Mouse (Mus musculus) hindbrain, postnatal 0 days (tissue): ENCODE data around the gene Pla2g1b. TPM values are rescaled to one million over a fixed set of nuclear protein-coding genes. Genes with fewer than 3 reads are reported as not detected.

Source experiments
- ATAC-seq: fragments of 200-750 bp; cut with Nextera tagmentation; 2 replicates; pipeline ENCODE4 v1.8.0; 2017; ENCODE audit warnings: mild to moderate bottlenecking, moderate TSS enrichment, moderate library complexity
- DNase-seq: peaks from one replicate; pipeline ENCODE4 v3.0.0-alpha.2; 2015; ENCODE audit warnings: low spot score
- H3K27ac ChIP-seq: fragments of 300-500 bp; sonication (generic); 2 replicates; pipeline ENCODE4 v1.5.1; 2014; ENCODE audit warnings: mild to moderate bottlenecking
- H3K27me3 ChIP-seq: fragments of 300-500 bp; sonication (generic); 2 replicates; pipeline ENCODE4 v1.6.1; 2014; ENCODE audit warnings: low read length, mixed read lengths; ENCODE audit not compliant: insufficient read depth
- H3K36me3 ChIP-seq: fragments of 300-500 bp; sonication (generic); 2 replicates; pipeline ENCODE4 v1.6.1; 2014; ENCODE audit warnings: low read length, mixed read lengths; ENCODE audit not compliant: insufficient read depth
- H3K4me1 ChIP-seq: fragments of 300-500 bp; sonication (generic); 2 replicates; pipeline ENCODE4 v1.6.1; 2014; ENCODE audit warnings: antibody characterized with exemption, low read length, mixed read lengths; ENCODE audit not compliant: insufficient read depth
- H3K4me2 ChIP-seq: fragments of 300-500 bp; sonication (generic); 2 replicates; pipeline ENCODE4 v1.6.1; 2014; ENCODE audit warnings: low read depth, mild to moderate bottlenecking, low read length, moderate library complexity, mixed read lengths
- H3K4me3 ChIP-seq: fragments of 300-500 bp; sonication (generic); 2 replicates; pipeline ENCODE4 v1.5.1; 2014; ENCODE audit warnings: low read length
- H3K9ac ChIP-seq: fragments of 300-500 bp; sonication (generic); replicated peaks from 2 replicates; pipeline ENCODE4 v1.6.1; 2014; ENCODE audit warnings: mild to moderate bottlenecking, low read length, moderate library complexity, mixed read lengths
- H3K9me3 ChIP-seq: fragments of 300-500 bp; sonication (generic); 2 replicates; pipeline ENCODE4 v1.6.1; 2016; ENCODE audit warnings: low read length, mixed read lengths
- CTCF ChIP-seq: IDR thresholded peaks from 2 replicates; pipeline ENCODE4 v1.5.1; 2016; ENCODE audit warnings: antibody characterized with exemption, control low read depth, low read depth
- WGBS: fragments of 180-500 bp; shearing (Covaris S2); extraction: QIAGEN DNeasy Blood & Tissue Kit; methylation state at CpG from one replicate; pipeline ENCODE4 v1.1.7; 2014; 5-methylcytosine and 5-hydroxymethylcytosine counted together
- polyA plus RNA-seq: library from polyadenylated mRNA; unstranded; fragments of >200 nt; fragmentation: Nextera tagmentation; extraction: Ambion mirVana; gene quantifications from 2 replicates; pipeline ENCODE4 v1.2.1, GENCODE M21; 2015
- total RNA-seq: library from RNA; depleted of rRNA; stranded (reverse); fragments of >200 nt; gene quantifications from 2 replicates; pipeline ENCODE4 v1.2.3, GENCODE M21; 2014

The Pla2g1b gene
- total and polyA plus RNA-seq, 2 experiments from 2014 or later, result not detected

- peak; percentile 84 for DNase-seq
- H3K4me2 ChIP-seq, result peak overlapping the region; percentile 60
- no peaks in the 10 kb centered on the region for H3K9me3 ChIP-seq
- peak overlapping the region; percentile 64 for H3K27ac ChIP-seq
- peak; percentile 91 for ATAC-seq
- H3K4me3 ChIP-seq, result peak overlapping the region; percentile 34
- no peaks in the 10 kb centered on the region; the same call in 1 of the 2 replicates for H3K36me3 ChIP-seq
- H3K9ac ChIP-seq, result peak overlapping the region; percentile 45
- 10% methylated on average over 22 of the region's 22 CpGs for WGBS
- no peak for TF ChIP-seq CTCF
- H3K4me1 ChIP-seq, result 0 out of 2 replicates have a peak, but pooled peaks cover 4% of the 10 kb centered on the region
- no peaks in the 10 kb centered on the region for H3K27me3 ChIP-seq
Measured at GRCm38 (mm10) chr5:115475337-115476106, 9.5 kb downstream of the Pla2g1b start.

GRCm38 (mm10) chr5:115476107-115476727, 10.2 kb downstream of the Pla2g1b start:
- peak overlapping the region; percentile 34 for H3K4me3 ChIP-seq
- peak overlapping the region; percentile 60 for H3K4me2 ChIP-seq
- TF ChIP-seq CTCF, result no peak
- no peaks in the 10 kb centered on the region; the same call in 1 of the 2 replicates for H3K36me3 ChIP-seq
- 36% methylated on average over 12 of the region's 12 CpGs for WGBS
- 0 out of 2 replicates have a peak, but pooled peaks cover 4% of the 10 kb centered on the region for H3K4me1 ChIP-seq
- H3K27me3 ChIP-seq, result no peaks in the 10 kb centered on the region
- ATAC-seq, result peak; percentile 33; the same call in 1 of the 2 replicates
- no peak for DNase-seq
- peak overlapping the region; percentile 45 for H3K9ac ChIP-seq
- no peaks in the 10 kb centered on the region for H3K9me3 ChIP-seq
- H3K27ac ChIP-seq, result peak overlapping the region; percentile 64

- Histone ChIP-seq H3K36me3 (no peaks in the 10 kb centered on the region; the same call in 1 of the 2 replicates), H3K4me1 (peaks cover 11% of the 10 kb centered on the region; the same call in 1 of the 2 replicates), H3K27ac (no peak overlapping the region), H3K9ac (no peak overlapping the region), H3K9me3 (no peaks in the 10 kb centered on the region), H3K4me2 (no peak overlapping the region), H3K4me3 (no peak overlapping the region), H3K27me3 (no peaks in the 10 kb centered on the region)
- DNase-seq (no peak), ATAC-seq (no peak)
- no peak for TF ChIP-seq CTCF
- WGBS, result 53% methylated on average over 15 of the region's 15 CpGs
Measured at GRCm38 (mm10) chr5:115479561-115479960, 13.5 kb downstream of the Pla2g1b start.

GRCm38 (mm10) chr5:115480101-115480500, 14.0 kb downstream of the Pla2g1b start:
- no peak overlapping the region for H3K9ac ChIP-seq

GRCm38 (mm10) chr5:115482390-115483265, 16.6 kb downstream of the Pla2g1b start:
- ATAC-seq (no peak), DNase-seq (no peak)
- no peaks in the 10 kb centered on the region; the same call in 1 of the 2 replicates for H3K36me3 ChIP-seq
- peak overlapping the region; percentile 12; the same call in 1 of the 2 replicates for H3K4me3 ChIP-seq
- no peak for TF ChIP-seq CTCF
- peaks cover 11% of the 10 kb centered on the region; the same call in 1 of the 2 replicates for H3K4me1 ChIP-seq
- no peak overlapping the region for H3K27ac ChIP-seq
- H3K4me2 ChIP-seq, result peak overlapping the region; percentile 37
- 33% methylated on average over 38 of the region's 38 CpGs for WGBS
- H3K9ac ChIP-seq, result peak overlapping the region; percentile 30; the same call in 1 of the 2 replicates
- H3K27me3 ChIP-seq, result no peaks in the 10 kb centered on the region
- no peaks in the 10 kb centered on the region for H3K9me3 ChIP-seq

More at GRCm38 (mm10) chr5:115480101-115480500, 14.0 kb downstream of the Pla2g1b start:
- no peaks in the 10 kb centered on the region for H3K9me3 ChIP-seq
- no peak for DNase-seq
- peak overlapping the region; percentile 47 for H3K4me2 ChIP-seq
- WGBS, result 22% methylated on average over 27 of the region's 27 CpGs
- TF ChIP-seq CTCF, result no peak
- H3K4me1 ChIP-seq, result peaks cover 14% of the 10 kb centered on the region; the same call in 1 of the 2 replicates
- H3K36me3 ChIP-seq, result no peaks in the 10 kb centered on the region; the same call in 1 of the 2 replicates
- peak overlapping the region; percentile 15; the same call in 1 of the 2 replicates for H3K4me3 ChIP-seq
- H3K27me3 ChIP-seq, result no peaks in the 10 kb centered on the region
- H3K27ac ChIP-seq, result no peak overlapping the region
- ATAC-seq, result no peak

GRCm38 (mm10) chr5:115483385-115483784, 17.3 kb downstream of the Pla2g1b start:
- no peaks in the 10 kb centered on the region for H3K27me3 ChIP-seq
- no peak overlapping the region for H3K4me2 ChIP-seq
- ATAC-seq (no peak), DNase-seq (no peak)
- no peak overlapping the region for H3K4me3 ChIP-seq
- no peaks in the 10 kb centered on the region; the same call in 1 of the 2 replicates for H3K36me3 ChIP-seq
- H3K4me1 ChIP-seq, result peaks cover 11% of the 10 kb centered on the region; the same call in 1 of the 2 replicates
- TF ChIP-seq CTCF, result no peak; the same call in 1 of the 2 replicates
- H3K9ac ChIP-seq, result no peak overlapping the region
- no peaks in the 10 kb centered on the region for H3K9me3 ChIP-seq
- H3K27ac ChIP-seq, result no peak overlapping the region
- WGBS, result 46% methylated on average over 6 of the region's 6 CpGs
